Mouse (Mus musculus) 416B (cell line): ENCODE results near the gene Fndc3b.
"Not testable (repeated sequence)": the region's sequence is repeated elsewhere in the genome, so short reads cannot be mapped to it uniquely, and the experiment has no call there.

Experiments
- DNase-seq: peaks from one replicate; pipeline ENCODE4 v3.0.0; 2011; ENCODE audit warnings: low read depth

The Fndc3b gene

GRCm38 (mm10) chr3:27413566-27413965 lies 297.5 kb downstream of the Fndc3b start:
- no peak for DNase-seq

GRCm38 (mm10) chr3:27411286-27411685 lies 299.8 kb downstream of the Fndc3b start:
- no peak for DNase-seq

- peak; percentile 12 for DNase-seq
Measured at GRCm38 (mm10) chr3:27408564-27408963, 302.5 kb downstream of the Fndc3b start.

GRCm38 (mm10) chr3:27406440-27406839 lies 304.7 kb downstream of the Fndc3b start:
- DNase-seq = no peak

GRCm38 (mm10) chr3:27400996-27401395 lies 310.1 kb downstream of the Fndc3b start:
- DNase-seq = not testable (repeated sequence)

- DNase-seq = no peak
Measured at GRCm38 (mm10) chr3:27389923-27390322, 321.2 kb downstream of the Fndc3b start.

GRCm38 (mm10) chr3:27384836-27385235 lies 326.3 kb downstream of the Fndc3b start:
- no peak for DNase-seq

- DNase-seq = no peak
Measured at GRCm38 (mm10) chr3:27377935-27378334, 333.2 kb downstream of the Fndc3b start.

GRCm38 (mm10) chr3:27374396-27374795 lies 336.7 kb downstream of the Fndc3b start:
- no peak for DNase-seq

- no peak for DNase-seq
Measured at GRCm38 (mm10) chr3:27371725-27372650, 339.1 kb downstream of the Fndc3b start.

GRCm38 (mm10) chr3:27371276-27371621 lies 339.9 kb downstream of the Fndc3b start, which contains the start of gene Ghsr:
TSS of gene Ghsr (plus strand) at chr3:27371351.
- DNase-seq = no peak

- DNase-seq = no peak
Measured at GRCm38 (mm10) chr3:27370582-27371275, 340.4 kb downstream of the Fndc3b start.

GRCm38 (mm10) chr3:27370125-27370524 lies 341.0 kb downstream of the Fndc3b start:
- peak; percentile 43 for DNase-seq
